Mouse (Mus musculus) lung, postnatal 10 days (tissue): ENCODE data around the gene Slc35b2.

Experiments
- DNase-seq: peaks from one replicate; pipeline ENCODE4 v3.0.0; 2021

Slc35b2 gene

GRCm38 (mm10) chr17:45563655-45564530 lies at the start of gene Slc35b2:
TSS of gene Slc35b2 (plus strand) at chr17:45563874.
- DNase-seq = peak; percentile 97

GRCm38 (mm10) chr17:45515204-45515726 lies 48.4 kb upstream of the Slc35b2 start:
- no peak for DNase-seq

DNA sequence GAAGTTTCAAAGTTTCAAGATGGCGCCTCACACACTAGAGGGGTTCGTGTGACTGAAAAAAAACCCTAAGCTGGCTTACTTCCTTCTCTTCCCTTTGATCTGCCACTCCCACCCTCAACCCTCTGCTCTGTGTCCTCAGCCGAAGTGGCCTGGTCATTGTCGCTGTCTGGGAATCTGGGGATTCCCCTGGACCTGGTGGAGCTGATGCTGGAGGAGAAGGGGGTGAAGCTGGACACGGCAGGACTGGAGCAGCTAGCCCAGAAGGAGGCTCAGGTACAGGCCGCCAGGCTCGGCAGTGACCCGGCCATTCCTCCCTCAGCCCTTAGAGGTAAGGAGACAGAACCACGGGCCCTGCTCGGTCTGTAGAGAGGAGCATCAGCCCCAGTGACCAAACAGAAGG lies 47.9 kb upstream of the Slc35b2 start:
- DNase-seq = no peak

DNA sequence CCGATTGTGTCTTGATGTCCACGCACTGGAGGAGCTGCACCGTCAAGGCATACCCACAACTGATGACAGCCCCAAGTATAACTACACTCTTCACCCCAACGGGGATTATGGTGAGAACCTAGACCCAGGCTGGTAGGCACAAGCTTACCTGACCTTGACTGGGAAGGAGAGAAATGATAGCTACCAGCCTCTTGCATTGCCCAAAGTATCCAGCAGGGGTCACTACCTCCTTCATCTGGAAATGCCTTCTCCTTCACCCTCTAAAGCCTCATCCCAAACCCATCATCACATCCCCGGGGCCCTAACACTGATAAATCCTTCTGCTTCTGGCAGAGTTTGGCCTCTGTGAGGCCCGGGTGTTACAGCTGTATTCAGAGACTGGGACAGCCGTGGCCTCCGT lies 47.2 kb upstream of the Slc35b2 start:
- DNase-seq = peak; percentile 79

DNA sequence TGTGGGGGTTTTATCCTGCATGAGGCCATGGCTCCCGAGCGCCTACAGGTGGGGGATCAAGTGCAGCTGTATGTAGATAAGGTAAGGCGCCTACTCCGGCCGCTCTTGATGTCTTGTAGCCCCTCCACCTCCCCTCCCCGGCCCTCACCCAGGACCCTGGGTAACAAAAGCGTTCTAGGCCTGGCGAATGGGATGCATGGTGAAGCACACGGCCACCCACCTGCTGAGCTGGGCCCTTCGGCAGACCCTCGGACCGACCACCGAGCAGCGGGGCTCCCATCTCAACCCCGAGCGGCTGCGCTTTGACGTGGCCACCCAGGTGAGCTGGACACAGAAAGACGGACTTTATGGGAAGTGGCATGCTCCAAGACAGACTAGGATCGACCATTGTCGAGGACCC lies 46.5 kb upstream of the Slc35b2 start:
- no peak for DNase-seq

DNA sequence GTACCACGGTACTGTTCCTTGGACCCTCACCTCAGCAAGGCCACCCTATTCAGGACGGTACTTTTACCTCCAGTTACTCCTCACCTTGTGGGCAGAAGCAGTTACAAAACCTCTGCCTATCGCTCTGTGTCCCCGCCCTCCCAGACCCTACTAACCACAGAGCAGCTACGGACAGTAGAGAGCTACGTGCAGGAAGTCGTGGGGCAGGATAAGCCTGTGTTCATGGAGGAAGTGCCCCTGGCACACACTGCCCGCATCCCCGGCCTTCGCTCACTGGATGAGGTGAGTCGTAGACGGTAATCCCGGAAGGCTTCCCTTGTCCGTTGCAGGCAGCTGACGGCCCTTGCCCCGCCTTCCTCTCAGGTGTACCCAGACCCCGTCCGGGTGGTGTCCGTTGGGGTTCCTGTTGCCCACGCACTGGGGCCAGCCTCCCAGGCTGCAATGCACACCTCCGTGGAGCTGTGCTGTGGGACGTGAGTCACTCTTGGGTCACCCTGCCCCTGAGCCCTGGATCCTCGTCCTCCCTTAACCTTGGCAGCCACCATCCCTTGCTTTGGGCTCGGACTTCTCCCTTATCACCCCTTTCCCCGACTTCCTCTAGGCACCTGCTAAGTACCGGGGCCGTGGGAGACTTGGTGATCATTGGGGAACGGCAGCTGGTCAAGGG lies 46.0 kb upstream of the Slc35b2 start:
- DNase-seq = no peak

DNA sequence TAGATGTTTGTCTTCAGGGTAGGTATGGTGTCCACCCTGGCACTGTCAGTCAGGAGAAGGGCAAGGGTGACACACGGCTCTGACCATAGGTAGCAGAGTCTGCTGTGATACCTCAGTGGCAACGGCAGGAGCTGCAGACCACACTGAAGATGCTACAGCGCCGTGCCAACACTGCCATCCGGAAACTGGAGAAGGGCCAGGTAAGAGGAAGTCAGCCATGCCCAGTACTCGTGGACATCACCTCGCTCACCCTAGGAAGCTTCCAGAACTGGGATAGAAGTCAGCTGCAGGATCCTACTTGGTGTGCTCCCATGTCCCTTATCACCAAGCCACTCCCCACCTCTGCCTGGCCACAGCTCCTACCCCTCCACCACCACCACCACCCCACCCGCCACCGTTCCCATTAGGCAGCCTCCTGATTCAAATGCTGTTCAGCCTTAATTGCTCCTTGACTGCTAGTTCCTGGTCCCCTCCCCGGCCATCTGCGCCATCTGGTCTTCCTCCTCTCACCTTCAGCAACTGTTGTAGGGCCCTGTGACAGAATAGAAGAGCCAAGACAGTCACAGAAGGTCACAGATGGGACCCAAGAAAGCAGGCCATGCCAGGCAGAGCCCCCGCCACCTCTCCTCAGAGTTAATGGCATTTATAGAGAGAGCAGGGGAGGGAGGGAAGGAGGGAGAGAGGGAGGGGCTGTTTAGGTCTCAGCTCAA lies 44.8 kb upstream of the Slc35b2 start:
- DNase-seq = no peak

GRCm38 (mm10) chr17:45520136-45520535 lies 43.5 kb upstream of the Slc35b2 start:
- DNase-seq = no peak

GRCm38 (mm10) chr17:45523263-45523662 lies 40.4 kb upstream of the Slc35b2 start, which contains the start of gene Tcte1:
TSS of gene Tcte1 (plus strand) at chr17:45523434.
- peak; percentile 27 for DNase-seq

DNA sequence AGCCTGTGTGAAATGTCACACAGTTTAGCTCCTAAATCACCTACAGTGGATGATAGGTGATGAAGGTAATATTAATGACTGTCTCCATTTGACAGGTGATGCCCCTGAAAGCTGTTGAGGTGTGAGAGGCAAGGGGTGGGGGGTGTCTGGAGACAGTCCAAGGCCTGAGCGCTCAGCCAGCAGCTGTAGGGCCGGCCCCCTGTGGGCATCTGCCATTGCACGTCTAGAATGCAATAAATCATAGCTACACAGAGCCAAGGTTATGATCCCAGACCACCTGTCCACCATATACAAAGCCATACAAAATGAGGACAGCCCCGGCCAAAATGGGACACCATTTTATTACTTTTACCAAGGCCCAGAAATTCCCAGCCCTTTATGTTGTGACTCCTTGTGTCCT lies 38.7 kb upstream of the Slc35b2 start:
- DNase-seq = no peak

- DNase-seq = no peak
Measured at GRCm38 (mm10) chr17:45526571-45526970, 37.1 kb upstream of the Slc35b2 start.

GRCm38 (mm10) chr17:45530346-45530782 lies 33.3 kb upstream of the Slc35b2 start:
- DNase-seq = no peak

DNA sequence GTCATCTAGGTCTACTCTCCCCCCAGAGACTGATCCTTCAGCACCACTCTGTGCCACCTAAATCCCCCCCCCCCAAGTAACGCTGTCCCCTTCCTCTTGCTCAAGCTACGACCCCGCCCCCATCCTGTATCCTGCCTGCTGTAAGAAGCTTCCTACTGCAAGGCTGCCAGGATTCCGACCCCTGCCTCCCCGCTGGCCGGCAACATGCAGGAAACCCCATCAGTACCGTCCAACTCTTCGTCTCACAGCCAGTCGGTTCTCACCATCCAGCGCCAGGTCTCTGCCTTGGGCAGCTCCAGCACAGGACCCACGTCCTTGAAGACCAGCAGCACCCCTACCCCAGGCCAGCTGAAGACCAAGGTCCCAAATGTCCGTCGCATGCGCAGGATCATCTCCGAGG lies 30.8 kb upstream of the Slc35b2 start:
- no peak for DNase-seq

- DNase-seq = no peak
Measured at GRCm38 (mm10) chr17:45536264-45536663, 27.4 kb upstream of the Slc35b2 start.

- DNase-seq = no peak
Measured at GRCm38 (mm10) chr17:45538394-45538793, 25.3 kb upstream of the Slc35b2 start.

DNA sequence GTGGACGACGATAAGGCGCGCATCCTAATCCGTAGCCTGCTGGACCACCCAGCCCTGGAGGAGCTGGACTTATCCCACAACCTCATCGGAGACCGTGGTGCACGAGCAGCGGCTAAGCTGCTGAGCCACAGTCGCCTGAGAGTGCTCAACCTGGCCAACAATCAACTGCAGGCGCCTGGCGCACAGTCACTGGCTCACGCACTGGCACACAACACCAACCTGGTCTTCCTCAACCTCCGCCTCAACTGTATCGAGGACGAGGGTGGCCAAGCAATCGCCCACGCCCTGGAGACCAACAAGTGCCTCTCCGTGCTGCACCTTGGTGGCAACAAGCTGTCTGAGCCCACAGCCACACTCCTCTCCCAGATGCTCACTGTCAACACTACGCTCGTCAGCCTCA lies 24.0 kb upstream of the Slc35b2 start:
- DNase-seq = no peak

DNA sequence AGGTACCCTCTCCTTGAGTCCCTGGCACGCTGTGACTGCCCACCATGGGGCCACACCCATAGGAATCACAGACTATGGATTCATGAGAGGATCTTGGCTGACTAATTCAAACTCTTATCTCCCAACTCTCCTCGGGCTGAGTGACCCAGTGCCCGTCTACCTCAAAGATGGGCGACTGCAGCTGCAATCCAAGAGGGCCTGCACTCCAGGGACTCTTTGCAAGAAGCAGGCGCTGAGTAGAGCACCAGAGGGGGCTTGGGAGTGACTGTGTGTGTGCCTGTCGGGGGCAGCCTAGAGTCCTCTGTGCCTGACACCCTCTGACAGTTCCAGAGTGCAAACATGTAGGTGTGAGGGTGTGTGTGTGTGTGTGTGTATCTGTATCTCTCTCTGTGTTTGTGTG lies 21.5 kb upstream of the Slc35b2 start:
- DNase-seq = no peak

DNA sequence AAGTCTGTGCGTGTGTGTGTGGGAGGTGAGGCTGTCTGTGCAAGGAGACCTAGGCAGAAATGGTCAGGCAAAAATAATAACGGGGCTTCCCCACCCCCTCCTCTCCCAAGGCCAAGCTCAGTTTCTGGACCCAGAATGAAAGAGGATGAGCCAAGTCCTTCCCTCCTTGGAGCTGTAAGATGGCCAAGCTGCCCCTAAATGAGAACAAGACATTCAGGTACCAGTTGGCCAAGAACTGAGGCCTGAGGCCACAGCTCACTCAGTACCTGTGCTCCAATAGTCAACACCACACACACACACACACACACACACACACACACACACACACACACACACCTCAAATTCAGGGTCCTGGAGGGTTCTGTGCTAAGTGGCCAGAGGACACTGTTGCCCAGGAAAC lies 21.0 kb upstream of the Slc35b2 start:
- DNase-seq = no peak

GRCm38 (mm10) chr17:45543115-45543514 lies 20.6 kb upstream of the Slc35b2 start:
- DNase-seq = no peak

DNA sequence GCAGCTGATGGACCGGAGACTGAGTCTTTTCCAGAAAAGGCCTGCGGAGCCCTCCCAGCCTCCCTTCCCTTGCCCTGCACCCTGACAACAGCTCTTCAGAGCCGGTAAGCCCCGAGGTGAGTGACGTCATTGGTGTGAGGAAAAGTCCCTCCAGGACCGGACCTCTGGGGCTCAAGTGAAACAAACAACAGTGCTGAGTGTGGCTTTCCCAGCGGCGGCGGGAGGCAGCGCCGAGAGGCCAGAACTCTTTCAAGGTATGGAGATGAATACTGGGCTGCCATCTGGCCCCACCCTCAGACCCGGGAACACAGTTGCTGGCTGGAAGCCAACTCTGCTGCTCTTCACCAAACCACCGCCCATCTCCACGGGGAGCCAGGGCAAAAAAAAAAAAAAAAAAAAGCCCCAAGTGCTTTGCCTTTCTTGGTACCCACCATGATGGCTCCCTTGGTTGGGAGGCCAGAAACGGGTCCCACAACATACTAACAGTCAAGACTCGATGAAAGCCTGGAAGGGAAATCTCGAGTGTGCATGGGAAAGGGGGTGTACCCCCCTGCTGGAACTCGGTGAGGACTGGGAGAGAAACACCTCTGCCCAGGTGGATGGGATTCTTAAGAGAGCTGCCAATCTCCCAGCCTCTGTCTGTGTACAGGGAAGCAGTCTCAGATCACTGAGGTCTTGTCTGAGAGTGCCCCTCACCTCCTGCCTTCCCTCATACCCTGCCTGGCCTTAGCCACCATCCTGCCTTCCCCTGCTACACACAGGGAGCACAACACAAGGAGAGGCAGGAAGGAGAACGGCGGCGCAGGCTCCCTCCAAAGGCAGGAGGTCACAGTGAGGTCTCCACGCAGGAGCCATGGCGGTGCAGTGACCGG lies 19.4 kb upstream of the Slc35b2 start:
- no peak for DNase-seq

- DNase-seq = no peak
Measured at GRCm38 (mm10) chr17:45544873-45545277, 18.8 kb upstream of the Slc35b2 start.

DNA sequence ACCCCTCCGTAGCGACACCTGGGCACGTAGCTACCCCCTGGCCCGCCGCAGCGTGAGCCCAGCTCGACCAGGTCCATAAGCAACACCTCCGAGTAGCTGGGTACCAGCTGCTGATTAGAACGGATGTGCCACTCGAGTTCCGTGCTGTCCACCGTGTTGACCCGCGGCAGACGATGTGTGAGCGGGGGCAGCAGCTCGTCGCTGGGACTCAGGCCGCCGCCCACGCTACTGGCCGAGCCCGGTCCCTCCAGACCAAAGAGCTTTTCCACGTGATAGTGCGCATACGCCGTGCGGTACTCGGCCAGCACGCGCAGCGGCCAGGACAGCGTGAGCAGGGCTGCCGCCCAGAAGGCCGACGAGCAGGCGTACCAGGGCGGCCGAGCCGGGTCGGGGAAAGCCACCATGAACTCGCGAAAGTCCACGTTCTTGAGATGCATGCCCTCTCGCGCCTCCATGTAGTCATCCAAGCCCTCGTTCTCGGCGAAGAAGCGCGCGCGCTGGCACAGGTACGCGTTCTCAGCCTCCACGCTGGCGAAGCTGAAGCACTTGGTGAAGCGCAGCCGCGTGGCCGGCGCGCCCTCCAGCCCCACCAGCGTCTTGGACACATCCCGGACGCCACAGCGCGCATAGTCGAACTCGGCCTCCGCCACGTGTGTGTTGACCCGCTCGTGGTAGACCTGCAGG lies 18.3 kb upstream of the Slc35b2 start:
- DNase-seq = no peak
